Mouse (Mus musculus) thymus, postnatal 10 days (tissue): Measurements from ENCODE around the gene Kif3b.

Experiments used
- DNase-seq, 2 experiments: peaks; one replicate each; pipeline ENCODE4 v3.0.0; 2021; ENCODE audit warnings: low spot score in 2 of 2

Kif3b gene

DNA sequence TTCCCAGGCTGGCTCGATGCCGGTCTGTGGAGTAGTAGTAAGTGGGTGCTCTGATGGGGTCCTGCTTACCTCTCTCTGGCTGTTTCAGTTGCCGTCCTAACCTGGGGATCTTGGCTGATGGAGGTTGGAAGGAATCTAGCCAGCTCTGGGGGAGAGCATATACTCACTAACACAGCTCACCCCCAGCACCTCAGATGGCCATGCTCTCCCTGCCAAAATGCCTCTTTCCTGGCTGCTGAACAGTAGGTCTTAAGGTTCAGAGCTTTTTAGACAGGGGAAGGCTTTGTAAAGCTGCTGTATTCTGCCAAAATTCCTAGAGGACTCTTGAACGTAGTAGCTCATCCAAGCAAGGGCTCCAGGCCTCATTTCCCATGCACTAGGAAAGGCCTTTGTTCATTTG is 6.6 kb downstream of the Kif3b start:
- DNase-seq, result no peak

- DNase-seq, result no peak
Measured at GRCm38 (mm10) chr2:153298460-153298859, 7.2 kb downstream of the Kif3b start.

GRCm38 (mm10) chr2:153298863-153299262 is 7.7 kb downstream of the Kif3b start:
- DNase-seq, result no peak

DNA sequence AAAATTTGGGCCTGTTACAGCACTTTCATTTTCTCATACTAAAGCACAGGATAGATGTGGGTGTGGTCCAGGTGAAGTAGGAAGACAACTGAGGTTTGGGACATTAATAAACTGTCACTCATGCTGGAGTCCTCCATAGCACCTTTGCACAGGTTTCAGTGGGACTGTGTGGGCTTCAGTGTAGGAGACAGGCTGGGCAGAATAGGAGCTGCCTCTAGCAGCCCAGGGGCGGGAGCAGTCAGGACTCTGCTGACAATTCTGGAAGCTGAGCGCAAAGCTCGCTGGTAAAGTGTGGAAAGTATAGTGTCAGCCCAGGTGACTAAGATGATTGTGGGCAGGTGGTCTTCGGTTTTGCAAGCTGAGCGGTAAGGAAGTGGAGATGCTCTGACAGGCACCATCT is 9.9 kb downstream of the Kif3b start:
- no peak for DNase-seq

DNA sequence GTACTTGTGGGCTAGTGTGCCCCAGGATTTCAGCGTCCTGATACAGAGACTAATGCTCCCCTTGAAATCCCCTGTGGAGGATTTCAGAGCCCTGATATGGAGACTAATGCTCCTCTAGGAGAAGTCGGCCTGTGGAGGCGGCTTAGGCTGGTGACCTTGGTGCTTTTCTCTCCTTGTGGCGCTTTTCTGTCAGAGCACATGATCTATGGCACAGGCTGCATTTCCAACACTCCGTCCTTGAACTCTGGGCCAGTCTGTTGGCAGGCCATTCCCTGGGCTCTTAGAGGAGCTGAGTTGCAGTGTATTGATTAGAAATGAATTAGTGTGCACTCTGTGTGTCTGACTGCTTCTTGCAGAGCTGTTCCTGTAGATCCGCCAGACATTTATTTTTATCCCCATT is 14.0 kb downstream of the Kif3b start:
- DNase-seq, result no peak

- no peak for DNase-seq
Measured at GRCm38 (mm10) chr2:153308586-153308985, 17.4 kb downstream of the Kif3b start.

- DNase-seq, result no peak
Measured at GRCm38 (mm10) chr2:153309106-153309505, 17.9 kb downstream of the Kif3b start.

- no peak for DNase-seq
Measured at GRCm38 (mm10) chr2:153310228-153310627, 19.0 kb downstream of the Kif3b start.

- no peak for DNase-seq
Measured at GRCm38 (mm10) chr2:153312884-153313283, 21.7 kb downstream of the Kif3b start.

- no peak for DNase-seq
Measured at GRCm38 (mm10) chr2:153318408-153318807, 27.2 kb downstream of the Kif3b start.

DNA sequence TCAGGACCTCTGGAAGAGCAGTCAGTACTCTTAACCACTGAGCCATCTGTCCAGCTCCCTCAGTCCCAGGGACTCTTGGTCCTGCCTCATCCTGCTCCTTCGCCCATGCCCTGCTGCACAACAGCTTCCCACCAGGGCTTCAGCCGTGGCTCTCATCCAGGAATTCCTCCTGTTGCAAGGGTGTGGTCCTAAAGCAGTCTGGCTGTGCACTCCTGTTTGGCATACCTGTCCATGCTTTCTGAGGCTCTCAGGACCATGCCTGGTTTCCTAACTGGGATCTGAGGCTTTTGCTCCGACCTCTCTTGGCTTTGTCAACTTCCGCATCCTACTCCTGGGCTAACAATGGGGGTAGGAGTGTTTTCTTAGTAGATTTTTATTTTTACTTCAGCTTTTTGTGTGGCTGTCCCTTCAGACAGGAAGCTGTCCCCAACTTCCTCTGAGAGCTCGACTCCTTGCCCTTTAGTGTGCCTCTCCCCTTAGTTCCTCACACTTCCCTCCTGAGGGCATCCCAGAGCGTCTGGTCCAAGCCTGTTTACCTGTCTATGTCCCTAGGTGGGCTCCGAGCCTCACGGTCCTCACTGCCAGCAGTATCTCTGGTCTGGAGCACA is 27.9 kb downstream of the Kif3b start:
- no peak for DNase-seq

GRCm38 (mm10) chr2:153325706-153326376 is 34.6 kb downstream of the Kif3b start:
- DNase-seq, result peak in 1 of 2 experiments; percentile 27

DNA sequence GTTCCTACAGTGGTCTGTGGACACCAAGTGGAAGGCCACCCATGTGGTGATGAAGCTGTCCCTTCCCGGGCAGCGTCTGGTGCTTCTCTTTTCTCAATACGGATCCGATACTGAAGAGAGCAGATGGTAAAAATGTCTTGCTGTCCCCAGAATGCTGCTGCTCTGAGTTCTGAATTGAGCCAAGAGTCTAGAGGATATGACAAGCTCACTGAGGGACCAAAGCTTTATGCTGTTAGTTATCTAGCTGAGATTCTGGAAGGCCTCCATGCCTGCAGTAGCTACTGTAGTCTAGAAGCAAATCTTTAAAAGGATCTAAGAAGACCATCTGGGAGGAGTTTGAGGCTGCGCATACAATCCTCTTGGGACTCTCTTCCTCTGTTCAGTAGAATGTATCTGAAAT is 41.1 kb downstream of the Kif3b start:
- no peak for DNase-seq

DNA sequence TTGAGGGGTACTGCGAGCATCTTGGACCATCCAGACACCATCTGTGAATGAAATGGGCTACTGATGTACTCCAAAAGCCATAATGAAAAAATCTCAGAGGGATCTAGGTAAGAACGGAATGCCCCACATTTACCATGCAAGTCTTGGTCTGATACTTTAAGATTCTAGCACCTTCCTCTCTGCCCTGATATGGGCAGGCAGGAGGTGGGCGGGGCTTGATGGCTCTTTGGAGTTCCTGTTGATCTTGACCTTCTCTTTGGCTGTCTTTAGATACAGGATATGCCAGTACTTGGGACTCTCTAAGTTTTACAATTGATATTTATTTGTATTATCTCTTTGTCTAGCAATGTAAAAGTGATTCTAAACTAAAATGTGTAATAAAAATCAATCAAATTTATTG is 41.8 kb downstream of the Kif3b start:
- no peak for DNase-seq

DNA sequence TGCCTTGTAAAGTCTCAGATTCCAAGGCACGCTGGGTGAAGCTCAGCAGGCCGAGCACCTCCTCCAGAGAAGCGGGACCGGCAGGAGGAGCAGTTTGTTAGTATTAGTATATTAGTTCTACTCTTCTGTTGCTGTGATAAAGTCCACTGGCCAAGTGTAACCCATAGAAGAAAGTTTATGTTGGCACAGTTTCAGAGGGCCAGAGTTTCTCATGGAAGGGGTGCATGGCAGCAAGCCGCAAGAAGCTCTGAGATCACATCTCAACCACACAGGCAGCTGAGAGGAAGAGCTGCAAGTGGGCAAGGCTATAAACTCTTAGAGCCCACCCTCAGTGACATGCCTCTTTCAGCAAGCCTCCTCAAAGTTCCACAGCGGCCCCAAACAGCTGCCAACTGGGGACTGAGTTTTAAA is 42.6 kb downstream of the Kif3b start:
- peak; percentile 47 to 50 for DNase-seq

GRCm38 (mm10) chr2:153334281-153334680 is 43.1 kb downstream of the Kif3b start:
- DNase-seq, result no peak

GRCm38 (mm10) chr2:153336117-153336516 is 44.9 kb downstream of the Kif3b start:
- peak; percentile 64 to 70 for DNase-seq

GRCm38 (mm10) chr2:153338361-153339350 is 47.4 kb downstream of the Kif3b start:
- no peak for DNase-seq

DNA sequence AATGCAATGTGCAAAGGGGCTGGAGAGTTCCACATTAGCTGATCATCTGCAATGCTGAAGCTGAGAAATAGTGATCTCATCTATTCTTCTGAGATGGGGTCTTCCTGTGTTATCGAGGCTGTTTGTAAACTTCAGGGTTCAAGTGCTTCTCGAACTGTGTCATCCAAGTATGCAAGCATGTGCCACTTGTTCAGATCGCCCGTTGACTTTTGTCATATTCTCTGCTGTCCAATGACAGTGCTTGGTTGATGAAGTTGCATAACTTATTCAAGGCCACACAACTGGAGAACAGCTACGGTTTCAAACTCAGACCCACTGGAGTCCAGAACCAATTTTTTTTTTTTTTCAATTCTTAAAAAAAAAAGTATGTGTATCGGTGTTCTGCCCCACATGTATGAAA is 51.0 kb downstream of the Kif3b start:
- no peak for DNase-seq

DNA sequence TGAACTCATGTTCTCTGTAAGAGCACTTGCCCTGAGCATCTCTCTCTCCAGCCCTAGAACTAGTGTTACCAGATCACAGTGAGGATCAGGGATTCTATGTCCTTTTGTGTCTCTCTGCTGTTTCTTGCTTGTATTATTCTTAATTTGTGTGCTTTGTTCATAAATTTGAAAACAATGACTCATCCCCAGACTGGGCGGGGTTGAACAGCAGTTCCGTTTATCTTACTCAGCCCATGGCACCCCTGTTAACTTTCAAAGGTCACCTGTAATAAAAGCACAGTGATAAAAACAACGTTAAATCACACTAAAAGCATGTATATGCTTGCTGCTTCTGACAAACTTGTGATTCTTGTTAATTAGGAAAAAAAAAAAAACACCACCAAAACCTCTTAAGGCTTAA is 51.4 kb downstream of the Kif3b start:
- DNase-seq, result no peak

DNA sequence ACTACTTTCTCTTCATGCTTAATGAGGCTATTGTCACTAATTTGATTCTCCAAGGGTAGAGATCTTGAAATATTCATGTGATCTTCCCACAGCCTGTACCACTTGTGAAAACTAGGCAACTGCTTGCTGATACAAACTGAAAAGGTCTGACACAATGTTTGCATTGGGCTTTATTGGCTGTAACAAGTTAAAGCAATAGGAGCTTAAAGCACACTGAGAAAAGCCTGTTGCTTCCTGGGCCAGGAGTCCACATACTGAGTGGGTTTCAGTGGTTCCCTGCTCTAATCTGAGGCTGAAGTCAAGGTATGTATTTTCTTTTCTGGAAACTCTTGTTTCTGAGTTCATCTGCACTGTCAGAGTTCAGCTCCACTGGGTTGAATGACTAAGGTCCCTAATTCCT is 52.0 kb downstream of the Kif3b start:
- no peak for DNase-seq

DNA sequence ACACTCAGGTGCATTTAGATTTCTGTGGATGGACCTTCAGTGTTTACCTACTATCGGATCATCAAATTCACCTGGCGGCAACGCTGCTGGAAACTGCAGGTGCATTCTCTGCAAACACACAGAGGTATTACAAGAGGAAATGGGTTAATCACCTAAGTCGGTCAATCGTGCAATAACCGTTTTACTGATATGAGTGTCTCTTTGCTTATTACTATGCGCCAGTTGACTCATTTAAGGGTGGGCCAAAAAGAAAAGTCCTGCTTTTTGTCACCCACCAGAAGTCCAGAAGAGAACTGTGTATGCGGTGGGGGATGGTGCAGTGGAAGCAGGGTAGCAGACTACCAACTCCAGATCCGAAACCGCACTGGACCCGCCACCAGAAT is 53.8 kb downstream of the Kif3b start:
- DNase-seq, result no peak
